Mouse (Mus musculus): ENCODE data around the gene Evi2a. TPM values are rescaled to one million over a fixed set of nuclear protein-coding genes. Genes with fewer than 3 reads are reported as not detected.

The Evi2a gene
- polyA plus RNA-seq, 1 experiment = 55.6 TPM

- H3K4me3 ChIP-seq (ENCODE audit: insufficient read depth, low read length) = no peak overlapping the region
- no peak for TF ChIP-seq POLR2A (IDR thresholded peaks at IDR 0.05; ENCODE audit: extremely low read depth, insufficient read depth, low read length)
- no peak for TF ChIP-seq CTCF (IDR thresholded peaks at IDR 0.05; ENCODE audit: extremely low read depth, insufficient read depth, low read length)
- H3K4me1 ChIP-seq (ENCODE audit: control insufficient read depth, insufficient read depth, low read length) = no peaks in the 10 kb centered on the region
- no peak overlapping the region for H3K27ac ChIP-seq (ENCODE audit: insufficient read depth, low read length)
These were observed 46.4 kb downstream of the Evi2a start for GRCm38 (mm10) chr11:79483876-79484528.

DNA sequence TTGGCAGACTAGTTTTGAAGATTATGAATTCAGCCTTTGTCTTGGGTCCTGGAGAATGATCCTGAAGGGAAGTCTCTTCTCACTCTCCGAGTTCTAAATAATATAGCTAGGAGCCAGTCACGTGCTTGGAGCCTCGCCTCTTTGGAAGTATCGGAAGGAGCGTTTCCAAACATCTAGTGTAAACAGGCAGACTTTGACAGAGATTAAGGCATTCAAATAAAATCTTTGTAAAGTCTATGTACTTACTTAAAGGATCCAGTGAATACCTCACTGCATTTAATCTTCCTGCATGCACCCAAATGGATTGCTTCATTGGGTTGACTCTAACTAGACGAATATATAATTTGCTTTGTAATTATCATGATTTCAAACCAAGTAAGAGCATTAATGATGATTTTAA, 47.0 kb downstream of the Evi2a start:
- Histone ChIP-seq H3K4me3 (ENCODE audit: insufficient read depth, low read length) (no peak overlapping the region), H3K4me1 (ENCODE audit: control insufficient read depth, insufficient read depth, low read length) (no peaks in the 10 kb centered on the region), H3K27ac (ENCODE audit: insufficient read depth, low read length) (no peak overlapping the region)
- TF ChIP-seq CTCF (IDR thresholded peaks at IDR 0.05; ENCODE audit: extremely low read depth, insufficient read depth, low read length) (no peak), POLR2A (IDR thresholded peaks at IDR 0.05; ENCODE audit: extremely low read depth, insufficient read depth, low read length) (no peak)

Other genes with a start within 250 kb of the Evi2a start
- gene Gm9964, start 233.7 kb downstream of the Evi2a start, polyA plus RNA-seq (2012; rRNA removed) = not detected in 2 replicates
- 33.8 and 34.2 TPM in 2 replicates for gene Nf1, start 190.9 kb downstream of the Evi2a start, polyA plus RNA-seq (2012; rRNA removed)
- 175 and 183 TPM in 2 replicates for gene Omg, start 26.5 kb downstream of the Evi2a start, polyA plus RNA-seq (2012; rRNA removed)
- gene Evi2b, start 6.8 kb downstream of the Evi2a start, polyA plus RNA-seq (2012; rRNA removed) = 1.0 and 1.3 TPM in 2 replicates
- 0.09 and 0.10 TPM in 2 replicates for gene Evi2, start within 50 bp of the Evi2a start, polyA plus RNA-seq (2012; rRNA removed)
- gene Rab11fip4, start 60.6 kb upstream of the Evi2a start, polyA plus RNA-seq (2012; rRNA removed) = 135 and 141 TPM in 2 replicates